Mouse (Mus musculus) hindbrain, postnatal 0 days (tissue): Measurements from ENCODE around the gene Fbxo3. TPM values are rescaled to one million over a fixed set of nuclear protein-coding genes. Genes with fewer than 3 reads are reported as not detected.

Source experiments
- ATAC-seq: fragments of 200-750 bp; cut with Nextera tagmentation; 2 replicates; pipeline ENCODE4 v1.8.0; 2017; ENCODE audit warnings: mild to moderate bottlenecking, moderate TSS enrichment, moderate library complexity
- DNase-seq: peaks from one replicate; pipeline ENCODE4 v3.0.0-alpha.2; 2015; ENCODE audit warnings: low spot score
- H3K27ac ChIP-seq: fragments of 300-500 bp; sonication (generic); 2 replicates; pipeline ENCODE4 v1.5.1; 2014; ENCODE audit warnings: mild to moderate bottlenecking
- H3K27me3 ChIP-seq: fragments of 300-500 bp; sonication (generic); 2 replicates; pipeline ENCODE4 v1.6.1; 2014; ENCODE audit warnings: low read length, mixed read lengths; ENCODE audit not compliant: insufficient read depth
- H3K36me3 ChIP-seq: fragments of 300-500 bp; sonication (generic); 2 replicates; pipeline ENCODE4 v1.6.1; 2014; ENCODE audit warnings: low read length, mixed read lengths; ENCODE audit not compliant: insufficient read depth
- H3K4me1 ChIP-seq: fragments of 300-500 bp; sonication (generic); 2 replicates; pipeline ENCODE4 v1.6.1; 2014; ENCODE audit warnings: antibody characterized with exemption, low read length, mixed read lengths; ENCODE audit not compliant: insufficient read depth
- H3K4me2 ChIP-seq: fragments of 300-500 bp; sonication (generic); 2 replicates; pipeline ENCODE4 v1.6.1; 2014; ENCODE audit warnings: low read depth, mild to moderate bottlenecking, low read length, moderate library complexity, mixed read lengths
- H3K4me3 ChIP-seq: fragments of 300-500 bp; sonication (generic); 2 replicates; pipeline ENCODE4 v1.5.1; 2014; ENCODE audit warnings: low read length
- H3K9ac ChIP-seq: fragments of 300-500 bp; sonication (generic); replicated peaks from 2 replicates; pipeline ENCODE4 v1.6.1; 2014; ENCODE audit warnings: mild to moderate bottlenecking, low read length, moderate library complexity, mixed read lengths
- H3K9me3 ChIP-seq: fragments of 300-500 bp; sonication (generic); 2 replicates; pipeline ENCODE4 v1.6.1; 2016; ENCODE audit warnings: low read length, mixed read lengths
- CTCF ChIP-seq: IDR thresholded peaks from 2 replicates; pipeline ENCODE4 v1.5.1; 2016; ENCODE audit warnings: antibody characterized with exemption, control low read depth, low read depth
- WGBS: fragments of 180-500 bp; shearing (Covaris S2); extraction: QIAGEN DNeasy Blood & Tissue Kit; methylation state at CpG from one replicate; pipeline ENCODE4 v1.1.7; 2014; 5-methylcytosine and 5-hydroxymethylcytosine counted together
- polyA plus RNA-seq: library from polyadenylated mRNA; unstranded; fragments of >200 nt; fragmentation: Nextera tagmentation; extraction: Ambion mirVana; gene quantifications from 2 replicates; pipeline ENCODE4 v1.2.1, GENCODE M21; 2015
- total RNA-seq: library from RNA; depleted of rRNA; stranded (reverse); fragments of >200 nt; gene quantifications from 2 replicates; pipeline ENCODE4 v1.2.3, GENCODE M21; 2014

Fbxo3 gene
- total and polyA plus RNA-seq, 2 experiments from 2014 or later: 65.1 to 70.6 TPM

GRCm38 (mm10) chr2:104023096-104023495 is 4.4 kb upstream of the Fbxo3 start:
- Histone ChIP-seq H3K4me3 (no peak overlapping the region), H3K4me2 (no peak overlapping the region), H3K9me3 (no peaks in the 10 kb centered on the region), H3K27me3 (no peaks in the 10 kb centered on the region), H3K27ac (no peak overlapping the region), H3K36me3 (no peaks in the 10 kb centered on the region), H3K4me1 (no peaks in the 10 kb centered on the region), H3K9ac (no peak overlapping the region)
- ATAC-seq: no peak
- DNase-seq: no peak
- WGBS: 81% methylated on average over 7 of the region's 7 CpGs
- TF ChIP-seq CTCF: no peak

- Histone ChIP-seq H3K9me3 (no peaks in the 10 kb centered on the region), H3K9ac (no peak overlapping the region), H3K27ac (no peak overlapping the region), H3K27me3 (no peaks in the 10 kb centered on the region), H3K4me2 (no peak overlapping the region), H3K4me1 (peaks cover 9% of the 10 kb centered on the region), H3K36me3 (no peaks in the 10 kb centered on the region), H3K4me3 (no peak overlapping the region)
- DNase-seq (no peak), ATAC-seq (no peak)
- TF ChIP-seq CTCF: no peak
- 84% methylated on average over 4 of the region's 4 CpGs for WGBS
Measured at GRCm38 (mm10) chr2:104024656-104025055, 2.9 kb upstream of the Fbxo3 start.

- H3K27me3 ChIP-seq: no peaks in the 10 kb centered on the region
- peak within 1 kb of the TSS; percentile 82 for H3K27ac ChIP-seq
- H3K36me3 ChIP-seq: no peaks in the 10 kb centered on the region; the same call in 1 of the 2 replicates
- peak within 1 kb of the TSS; percentile 69 for H3K4me2 ChIP-seq
- under 1% methylated on average over 32 of the region's 32 CpGs for WGBS
- no peak; the same call in 1 of the 2 replicates for TF ChIP-seq CTCF
- peak within 1 kb of the TSS; percentile 98 for H3K9ac ChIP-seq
- ATAC-seq (peak; percentile 65), DNase-seq (peak; percentile 34)
- peaks cover 10% of the 10 kb centered on the region for H3K4me1 ChIP-seq
- peak within 1 kb of the TSS; percentile 96 for H3K4me3 ChIP-seq
- no peaks in the 10 kb centered on the region for H3K9me3 ChIP-seq
Measured at GRCm38 (mm10) chr2:104028139-104028723, 710 bp downstream of the Fbxo3 start, which contains the start of gene 4931422A03Rik. Gene 4931422A03Rik, minus strand, starts transcription at chr2:104028361.

GRCm38 (mm10) chr2:104029074-104029473 is 1.6 kb downstream of the Fbxo3 start:
- 72% methylated on average over 2 of the region's 2 CpGs for WGBS
- H3K9ac ChIP-seq: peak overlapping the region; percentile 98; the same call in 1 of the 2 replicates
- H3K4me2 ChIP-seq: peak overlapping the region; percentile 69
- DNase-seq (no peak), ATAC-seq (no peak)
- H3K36me3 ChIP-seq: no peaks in the 10 kb centered on the region; the same call in 1 of the 2 replicates
- H3K9me3 ChIP-seq: no peaks in the 10 kb centered on the region
- H3K4me1 ChIP-seq: peaks cover 10% of the 10 kb centered on the region
- H3K27ac ChIP-seq: no peak overlapping the region
- no peaks in the 10 kb centered on the region for H3K27me3 ChIP-seq
- no peak for TF ChIP-seq CTCF
- peak overlapping the region; percentile 96 for H3K4me3 ChIP-seq

GRCm38 (mm10) chr2:104030381-104030780 is 2.9 kb downstream of the Fbxo3 start:
- Histone ChIP-seq H3K27ac (no peak overlapping the region), H3K4me2 (no peak overlapping the region), H3K27me3 (no peaks in the 10 kb centered on the region), H3K9ac (no peak overlapping the region), H3K4me1 (peaks cover 10% of the 10 kb centered on the region), H3K36me3 (no peaks in the 10 kb centered on the region; the same call in 1 of the 2 replicates), H3K4me3 (no peak overlapping the region), H3K9me3 (no peaks in the 10 kb centered on the region)
- 86% methylated on average over 3 of the region's 3 CpGs for WGBS
- DNase-seq (no peak), ATAC-seq (no peak)
- no peak for TF ChIP-seq CTCF

GRCm38 (mm10) chr2:104032056-104032455 is 4.5 kb downstream of the Fbxo3 start:
- ATAC-seq: no peak
- WGBS: 91% methylated on average over 3 of the region's 3 CpGs
- no peaks in the 10 kb centered on the region for H3K9me3 ChIP-seq

GRCm38 (mm10) chr2:104034832-104035472 is 7.4 kb downstream of the Fbxo3 start:
- Histone ChIP-seq H3K4me3 (no peak overlapping the region), H3K36me3 (peaks cover 5% of the 10 kb centered on the region; the same call in 1 of the 2 replicates), H3K4me1 (no peaks in the 10 kb centered on the region), H3K9me3 (no peaks in the 10 kb centered on the region), H3K9ac (no peak overlapping the region), H3K4me2 (no peak overlapping the region), H3K27ac (no peak overlapping the region), H3K27me3 (no peaks in the 10 kb centered on the region)
- peak; percentile 79 for DNase-seq
- peak; percentile 93 for TF ChIP-seq CTCF
- peak; percentile 63; the same call in 1 of the 2 replicates for ATAC-seq
- 29% methylated on average over 3 of the region's 3 CpGs for WGBS

More at GRCm38 (mm10) chr2:104032056-104032455, 4.5 kb downstream of the Fbxo3 start:
- no peak for DNase-seq
- no peak overlapping the region for H3K4me2 ChIP-seq
- TF ChIP-seq CTCF: no peak
- no peak overlapping the region for H3K27ac ChIP-seq
- peaks cover 10% of the 10 kb centered on the region for H3K4me1 ChIP-seq
- H3K27me3 ChIP-seq: no peaks in the 10 kb centered on the region
- H3K4me3 ChIP-seq: no peak overlapping the region
- H3K36me3 ChIP-seq: peaks cover 5% of the 10 kb centered on the region; the same call in 1 of the 2 replicates
- no peak overlapping the region for H3K9ac ChIP-seq
